Mouse (Mus musculus): ENCODE results near the gene Trub1. TPM values are rescaled to one million over a fixed set of nuclear protein-coding genes. Genes with fewer than 3 reads are reported as not detected.

Gene Trub1
- polyA plus RNA-seq, 1 experiment from 2014 or later = 25.8 TPM

- peaks cover 3% of the 10 kb centered on the region; the same call in 1 of the 2 replicates for H3K4me1 ChIP-seq (ENCODE audit: control insufficient read depth, insufficient read depth, low read length)
- H3K36me3 ChIP-seq (ENCODE audit: control insufficient read depth, insufficient read depth, low read length) = no peaks in the 10 kb centered on the region
- no peak overlapping the region for H3K27ac ChIP-seq (ENCODE audit: low read length)
- H3K4me3 ChIP-seq (replicated peaks; ENCODE audit: low read length) = no peak overlapping the region
- no peak for ATAC-seq (ENCODE audit: insufficient read depth, low FRiP score)
- WGBS = 51% methylated on average over 6 of the region's 6 CpGs
- no peak overlapping the region for H3K4me2 ChIP-seq (ENCODE audit: low read depth, low read length)
- H3K27me3 ChIP-seq (ENCODE audit: control insufficient read depth, insufficient read depth, low read length) = 0 out of 2 replicates have a peak, but pooled peaks cover 4% of the 10 kb centered on the region
- H3K9ac ChIP-seq (ENCODE audit: low read length) = no peak overlapping the region
- H3K9me3 ChIP-seq (replicated peaks; ENCODE audit: control insufficient read depth, low read length) = peaks cover 5% of the 10 kb centered on the region; the same call in 1 of the 2 replicates
These were observed 46.2 kb downstream of the Trub1 start for GRCm38 (mm10) chr19:57498884-57499410.

- WGBS = 92% methylated on average over 5 of the region's 5 CpGs
- Histone ChIP-seq H3K27me3 (ENCODE audit: control insufficient read depth, insufficient read depth, low read length) (0 out of 2 replicates have a peak, but pooled peaks cover 4% of the 10 kb centered on the region), H3K4me1 (ENCODE audit: control insufficient read depth, insufficient read depth, low read length) (peaks cover 3% of the 10 kb centered on the region; the same call in 1 of the 2 replicates), H3K9me3 (replicated peaks; ENCODE audit: control insufficient read depth, low read length) (peaks cover 5% of the 10 kb centered on the region; the same call in 1 of the 2 replicates), H3K9ac (ENCODE audit: low read length) (no peak overlapping the region), H3K27ac (ENCODE audit: low read length) (no peak overlapping the region), H3K4me2 (ENCODE audit: low read depth, low read length) (no peak overlapping the region), H3K4me3 (replicated peaks; ENCODE audit: low read length) (no peak overlapping the region), H3K36me3 (ENCODE audit: control insufficient read depth, insufficient read depth, low read length) (no peaks in the 10 kb centered on the region)
- ATAC-seq (ENCODE audit: insufficient read depth, low FRiP score) = no peak
These were observed 47.5 kb downstream of the Trub1 start for GRCm38 (mm10) chr19:57500254-57500653.

- Histone ChIP-seq H3K27me3 (ENCODE audit: control insufficient read depth, insufficient read depth, low read length) (no peaks in the 10 kb centered on the region), H3K27ac (ENCODE audit: low read length) (peak overlapping the region; percentile 14; the same call in 1 of the 2 replicates), H3K9me3 (replicated peaks; ENCODE audit: control insufficient read depth, low read length) (peaks cover 5% of the 10 kb centered on the region; the same call in 1 of the 2 replicates), H3K9ac (ENCODE audit: low read length) (no peak overlapping the region), H3K36me3 (ENCODE audit: control insufficient read depth, insufficient read depth, low read length) (no peaks in the 10 kb centered on the region), H3K4me1 (ENCODE audit: control insufficient read depth, insufficient read depth, low read length) (peaks cover 3% of the 10 kb centered on the region; the same call in 1 of the 2 replicates), H3K4me3 (replicated peaks; ENCODE audit: low read length) (no peak overlapping the region), H3K4me2 (ENCODE audit: low read depth, low read length) (no peak overlapping the region)
- no peak for ATAC-seq (ENCODE audit: insufficient read depth, low FRiP score)
- 54% methylated on average over 6 of the region's 6 CpGs for WGBS
These were observed 50.4 kb downstream of the Trub1 start for GRCm38 (mm10) chr19:57503144-57503543.

GRCm38 (mm10) chr19:57505048-57505932, 52.6 kb downstream of the Trub1 start:
- Histone ChIP-seq H3K4me2 (ENCODE audit: low read depth, low read length) (no peak overlapping the region), H3K4me3 (replicated peaks; ENCODE audit: low read length) (no peak overlapping the region), H3K9ac (ENCODE audit: low read length) (no peak overlapping the region), H3K27me3 (ENCODE audit: control insufficient read depth, insufficient read depth, low read length) (no peaks in the 10 kb centered on the region), H3K4me1 (ENCODE audit: control insufficient read depth, insufficient read depth, low read length) (peaks cover 10% of the 10 kb centered on the region), H3K9me3 (replicated peaks; ENCODE audit: control insufficient read depth, low read length) (peaks cover 2% of the 10 kb centered on the region; the same call in 1 of the 2 replicates), H3K27ac (ENCODE audit: low read length) (no peak overlapping the region), H3K36me3 (ENCODE audit: control insufficient read depth, insufficient read depth, low read length) (no peaks in the 10 kb centered on the region)
- WGBS = 82% methylated on average over 25 of the region's 25 CpGs
- no peak for ATAC-seq (ENCODE audit: insufficient read depth, low FRiP score)

DNA sequence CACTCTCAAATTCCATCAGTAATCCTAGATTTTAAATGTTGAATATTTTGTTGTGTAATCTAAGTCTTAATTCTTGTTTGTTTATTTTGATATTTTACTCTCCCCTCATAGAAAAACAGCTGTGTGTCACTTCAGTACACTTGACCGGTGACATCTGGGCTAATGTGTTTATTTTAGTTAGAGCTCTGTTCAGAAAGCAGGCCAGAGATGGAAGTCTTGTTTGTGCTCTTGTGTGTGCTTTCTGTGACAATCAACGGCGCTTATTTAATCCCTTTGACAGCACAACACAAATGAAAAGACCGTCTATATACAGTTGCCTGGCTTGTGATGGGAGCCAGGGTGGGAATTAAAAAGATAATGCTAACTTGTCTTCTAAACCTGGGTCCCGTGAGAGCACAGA, 53.9 kb downstream of the Trub1 start:
- Histone ChIP-seq H3K4me2 (ENCODE audit: low read depth, low read length) (no peak overlapping the region), H3K4me3 (replicated peaks; ENCODE audit: low read length) (no peak overlapping the region), H3K36me3 (ENCODE audit: control insufficient read depth, insufficient read depth, low read length) (no peaks in the 10 kb centered on the region), H3K27me3 (ENCODE audit: control insufficient read depth, insufficient read depth, low read length) (no peaks in the 10 kb centered on the region), H3K4me1 (ENCODE audit: control insufficient read depth, insufficient read depth, low read length) (peaks cover 10% of the 10 kb centered on the region), H3K27ac (ENCODE audit: low read length) (no peak overlapping the region), H3K9me3 (replicated peaks; ENCODE audit: control insufficient read depth, low read length) (no peaks in the 10 kb centered on the region), H3K9ac (ENCODE audit: low read length) (no peak overlapping the region)
- 17% methylated on average over 5 of the region's 5 CpGs for WGBS
- no peak for ATAC-seq (ENCODE audit: insufficient read depth, low FRiP score)

GRCm38 (mm10) chr19:57508261-57508788, 55.6 kb downstream of the Trub1 start:
- 64% methylated on average over 11 of the region's 11 CpGs for WGBS
- Histone ChIP-seq H3K27ac (ENCODE audit: low read length) (no peak overlapping the region), H3K9ac (ENCODE audit: low read length) (no peak overlapping the region), H3K36me3 (ENCODE audit: control insufficient read depth, insufficient read depth, low read length) (no peaks in the 10 kb centered on the region), H3K27me3 (ENCODE audit: control insufficient read depth, insufficient read depth, low read length) (no peaks in the 10 kb centered on the region), H3K4me2 (ENCODE audit: low read depth, low read length) (no peak overlapping the region), H3K4me3 (replicated peaks; ENCODE audit: low read length) (no peak overlapping the region), H3K4me1 (ENCODE audit: control insufficient read depth, insufficient read depth, low read length) (peaks cover 7% of the 10 kb centered on the region), H3K9me3 (replicated peaks; ENCODE audit: control insufficient read depth, low read length) (no peaks in the 10 kb centered on the region)
- no peak; the same call in 1 of the 2 replicates for ATAC-seq (ENCODE audit: insufficient read depth, low FRiP score)

- WGBS = 36% methylated on average over 14 of the region's 14 CpGs
These were observed 57.1 kb downstream of the Trub1 start for GRCm38 (mm10) chr19:57509758-57510319.

GRCm38 (mm10) chr19:57510836-57511235, 58.1 kb downstream of the Trub1 start:
- peak; percentile 83 for ATAC-seq (ENCODE audit: insufficient read depth, low FRiP score)
- 0 out of 2 replicates have a peak overlapping the region, but pooled peaks have one; percentile 14 for H3K4me2 ChIP-seq (ENCODE audit: low read depth, low read length)
- no peaks in the 10 kb centered on the region for H3K27me3 ChIP-seq (ENCODE audit: control insufficient read depth, insufficient read depth, low read length)
- H3K4me3 ChIP-seq (replicated peaks; ENCODE audit: low read length) = no peak overlapping the region
- H3K27ac ChIP-seq (ENCODE audit: low read length) = peak overlapping the region; percentile 55
- WGBS = 75% methylated on average over 11 of the region's 11 CpGs
- no peak overlapping the region for H3K9ac ChIP-seq (ENCODE audit: low read length)
- no peaks in the 10 kb centered on the region for H3K9me3 ChIP-seq (replicated peaks; ENCODE audit: control insufficient read depth, low read length)
- H3K36me3 ChIP-seq (ENCODE audit: control insufficient read depth, insufficient read depth, low read length) = no peaks in the 10 kb centered on the region
- H3K4me1 ChIP-seq (ENCODE audit: control insufficient read depth, insufficient read depth, low read length) = peaks cover 7% of the 10 kb centered on the region

More at GRCm38 (mm10) chr19:57509758-57510319, 57.1 kb downstream of the Trub1 start:
- H3K27me3 ChIP-seq (ENCODE audit: control insufficient read depth, insufficient read depth, low read length) = no peaks in the 10 kb centered on the region
- no peak overlapping the region for H3K4me3 ChIP-seq (replicated peaks; ENCODE audit: low read length)
- H3K36me3 ChIP-seq (ENCODE audit: control insufficient read depth, insufficient read depth, low read length) = no peaks in the 10 kb centered on the region
- peaks cover 7% of the 10 kb centered on the region for H3K4me1 ChIP-seq (ENCODE audit: control insufficient read depth, insufficient read depth, low read length)
- peak; percentile 51; the same call in 1 of the 2 replicates for ATAC-seq (ENCODE audit: insufficient read depth, low FRiP score)
- no peaks in the 10 kb centered on the region for H3K9me3 ChIP-seq (replicated peaks; ENCODE audit: control insufficient read depth, low read length)
- H3K9ac ChIP-seq (ENCODE audit: low read length) = peak overlapping the region; percentile 32; the same call in 1 of the 2 replicates
- peak overlapping the region; percentile 14 for H3K4me2 ChIP-seq (ENCODE audit: low read depth, low read length)
- peak overlapping the region; percentile 55 for H3K27ac ChIP-seq (ENCODE audit: low read length)

All from stomach, embryonic 16.5 days (tissue).